Mouse (Mus musculus) lung, adult 2 months (tissue): ENCODE data around the gene Thap4. TPM values are rescaled to one million over a fixed set of nuclear protein-coding genes. Genes with fewer than 3 reads are reported as not detected.
A peak's percentile ranks its signal among the peaks of the same experiment; 100 is the strongest.

ENCODE experiments used
- DNase-seq: peaks from one replicate; pipeline ENCODE4 v3.0.0; 2022
- H3K4me1 ChIP-seq: fragments of 200-500 bp; 2 replicates; pipeline ENCODE4 v1.6.1; 2011; ENCODE audit warnings: low read length; ENCODE audit not compliant: control insufficient read depth, insufficient read depth
- H3K4me3 ChIP-seq: fragments of 200-500 bp; replicated peaks from 2 replicates; pipeline ENCODE3; 2011; ENCODE audit warnings: low read depth, mild to moderate bottlenecking, control low read depth, low read length; ENCODE audit errors: extremely low read depth
- CTCF ChIP-seq: fragments of 200-500 bp; IDR thresholded peaks from 2 replicates; pipeline ENCODE4 v1.5.1; 2011; ENCODE audit warnings: mild to moderate bottlenecking, low read length, control low read depth; ENCODE audit not compliant: insufficient read depth
- POLR2A ChIP-seq: fragments of 200-500 bp; IDR thresholded peaks from 2 replicates; pipeline ENCODE4 v1.6.1; 2011; ENCODE audit warnings: low read depth, mild to moderate bottlenecking, control low read depth, low read length, borderline replicate concordance; ENCODE audit errors: extremely low read depth
- WGBS: fragments of 180-500 bp; shearing (Covaris S2); methylation state at CpG from one replicate; pipeline ENCODE4 v1.1.7; 2018; 5-methylcytosine and 5-hydroxymethylcytosine counted together
- polyA plus RNA-seq: library from polyadenylated mRNA; depleted of rRNA; stranded (reverse); fragments of >200 nt; gene quantifications from 2 replicates; pipeline ENCODE4 v1.2.3, GENCODE M21; 2012

Gene Thap4
- polyA plus RNA-seq, 1 experiment, result 29.3 TPM

DNA sequence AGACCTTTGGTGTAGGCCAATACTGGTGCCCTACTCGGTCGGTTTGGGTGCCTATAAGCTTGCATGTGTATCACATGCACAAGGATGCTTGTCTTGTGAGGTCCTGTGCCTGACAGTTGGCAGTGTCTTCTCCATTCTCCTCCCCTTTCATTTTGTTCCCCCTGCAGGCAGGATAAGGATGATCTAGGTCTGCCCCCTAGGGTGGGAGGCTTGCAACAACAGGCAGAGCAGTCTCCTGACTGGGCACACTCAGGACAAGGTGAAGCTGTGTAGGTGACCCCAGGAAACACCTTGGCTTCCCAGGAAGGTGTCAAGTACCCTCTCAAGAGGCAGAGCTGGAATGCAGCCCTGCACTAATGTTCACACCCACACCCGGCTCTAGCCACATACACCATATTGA is 27.7 kb downstream of the Thap4 start:
- peak; percentile 67 for DNase-seq
- H3K4me3 ChIP-seq, result no peak overlapping the region
- TF ChIP-seq POLR2A (no peak), CTCF (peak; percentile 96)
- WGBS, result 46% methylated on average over 3 of the region's 3 CpGs
- no peaks in the 10 kb centered on the region; the same call in 1 of the 2 replicates for H3K4me1 ChIP-seq

DNA sequence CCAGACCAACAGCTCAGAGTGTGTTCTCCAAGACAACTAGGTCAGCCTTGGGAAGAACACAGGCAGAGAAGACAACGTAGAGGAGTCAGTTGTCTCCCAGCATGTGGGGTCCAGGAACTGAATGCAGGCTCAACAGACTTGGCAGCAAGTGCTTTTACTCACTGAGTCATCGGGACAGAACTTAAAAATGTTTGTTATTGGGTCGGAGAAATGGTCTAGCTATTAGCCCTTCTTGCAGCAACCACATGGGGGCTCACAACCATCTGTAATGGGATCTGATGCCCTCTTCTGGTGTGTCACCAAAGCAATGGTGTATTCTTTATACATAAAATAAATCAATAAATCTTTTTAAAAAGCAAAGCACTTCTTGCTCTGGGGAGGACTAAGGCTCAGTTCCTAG is 28.5 kb downstream of the Thap4 start:
- no peak for DNase-seq
- Histone ChIP-seq H3K4me3 (no peak overlapping the region), H3K4me1 (no peaks in the 10 kb centered on the region; the same call in 1 of the 2 replicates)
- TF ChIP-seq POLR2A (no peak), CTCF (no peak)
- WGBS, result 48% methylated on average over 3 of the region's 3 CpGs

GRCm38 (mm10) chr1:93725665-93726064 is 29.0 kb downstream of the Thap4 start:
- Histone ChIP-seq H3K4me3 (no peak overlapping the region), H3K4me1 (no peaks in the 10 kb centered on the region; the same call in 1 of the 2 replicates)
- no peak for DNase-seq
- 86% methylated on average over 5 of the region's 5 CpGs for WGBS
- TF ChIP-seq CTCF (no peak), POLR2A (no peak)

DNA sequence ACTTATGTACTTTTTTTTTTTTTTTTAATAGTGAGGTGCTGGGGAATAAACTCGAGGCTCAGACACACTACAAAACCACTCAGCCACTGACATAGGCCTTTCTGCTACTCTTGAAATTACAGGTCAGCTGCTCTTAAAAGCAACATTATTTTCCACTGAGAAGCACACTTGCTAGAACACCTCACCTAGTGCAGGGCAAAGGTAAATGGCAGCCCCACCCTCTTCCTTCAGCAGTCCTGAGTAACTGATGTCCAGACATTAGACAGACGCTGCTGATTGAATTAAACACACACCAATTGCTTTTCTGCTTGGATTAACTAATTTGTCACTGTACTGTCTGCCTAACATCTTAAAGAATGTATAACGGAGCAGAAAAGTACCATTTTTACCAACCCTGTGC is 30.0 kb downstream of the Thap4 start:
- 84% methylated on average over 3 of the region's 3 CpGs for WGBS
- Histone ChIP-seq H3K4me1 (no peaks in the 10 kb centered on the region; the same call in 1 of the 2 replicates), H3K4me3 (no peak overlapping the region)
- DNase-seq, result no peak
- TF ChIP-seq CTCF (no peak), POLR2A (no peak)

DNA sequence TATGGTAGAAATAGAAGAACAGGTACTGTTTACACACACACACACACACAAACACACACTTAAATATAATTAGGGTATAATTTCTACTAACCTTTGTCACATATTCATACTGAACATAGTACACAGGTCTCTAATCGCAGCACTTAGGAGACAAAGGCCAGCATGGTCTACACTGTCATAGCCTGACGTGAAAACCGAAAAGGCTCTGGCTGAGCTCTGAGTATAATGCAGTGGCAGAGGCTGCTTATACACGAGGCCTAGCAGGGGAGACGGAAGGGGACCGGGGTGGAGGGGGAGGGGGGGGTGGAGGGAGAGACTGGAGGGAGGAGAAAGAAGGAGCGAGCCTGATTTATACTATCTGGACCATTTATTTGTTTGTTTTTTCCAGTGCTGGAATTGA is 33.1 kb downstream of the Thap4 start:
- WGBS, result 73% methylated on average over 7 of the region's 7 CpGs
- Histone ChIP-seq H3K4me1 (no peaks in the 10 kb centered on the region), H3K4me3 (no peak overlapping the region)
- no peak for DNase-seq
- no peak for TF ChIP-seq POLR2A
- no peak for TF ChIP-seq CTCF

DNA sequence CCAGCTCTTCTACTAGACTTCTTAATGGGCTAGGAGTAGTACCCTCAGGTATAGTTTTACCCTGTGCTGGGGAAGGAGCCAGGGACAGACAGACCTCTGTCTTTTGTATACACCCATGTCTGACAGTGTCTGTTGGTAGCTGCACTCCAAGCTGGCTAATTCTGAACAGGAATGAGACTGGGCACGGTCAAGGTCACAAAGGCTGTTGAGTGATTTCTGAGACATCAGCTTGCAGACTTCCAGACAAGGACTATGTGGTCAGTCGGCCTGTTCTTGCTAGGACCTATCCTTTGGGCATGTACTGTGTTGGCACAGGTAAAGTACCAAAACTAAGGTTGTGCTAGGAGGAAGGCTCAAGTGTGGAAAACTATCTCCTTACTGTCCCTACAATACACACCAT is 38.5 kb downstream of the Thap4 start:
- Histone ChIP-seq H3K4me3 (no peak overlapping the region), H3K4me1 (no peaks in the 10 kb centered on the region)
- WGBS, result 87% methylated on average over 2 of the region's 2 CpGs
- DNase-seq, result no peak
- TF ChIP-seq CTCF (no peak), POLR2A (no peak)

DNA sequence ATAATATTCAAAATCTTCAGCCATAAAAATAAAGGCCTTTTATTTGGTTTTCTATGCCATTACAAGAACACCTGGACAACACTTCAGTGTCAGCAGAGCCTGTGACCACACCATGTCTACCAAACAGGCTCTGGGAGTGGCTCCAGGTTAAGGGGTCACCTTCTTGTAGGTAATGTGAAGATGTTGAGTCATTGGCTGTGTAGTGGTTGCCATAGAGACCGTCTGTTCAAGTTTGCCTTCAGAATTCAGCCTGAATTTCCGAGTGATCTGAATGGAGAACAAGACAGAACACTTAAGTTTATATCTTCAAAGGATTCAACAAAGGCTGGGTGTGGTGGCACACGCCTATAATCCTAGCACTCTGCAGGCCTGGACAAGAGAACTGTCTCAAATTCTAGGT is 49.3 kb downstream of the Thap4 start:
- 47% methylated on average over 3 of the region's 3 CpGs for whole genome bisulfite sequencing
- Histone ChIP-seq H3K4me1 (peaks cover 3% of the 10 kb centered on the region; the same call in 1 of the 2 replicates), H3K4me3 (no peak overlapping the region)
- TF ChIP-seq POLR2A (no peak), CTCF (no peak)
- DNase-seq, result no peak

GRCm38 (mm10) chr1:93704341-93704740 is 50.3 kb downstream of the Thap4 start:
- no peak for TF ChIP-seq POLR2A
- TF ChIP-seq CTCF, result no peak

DNA sequence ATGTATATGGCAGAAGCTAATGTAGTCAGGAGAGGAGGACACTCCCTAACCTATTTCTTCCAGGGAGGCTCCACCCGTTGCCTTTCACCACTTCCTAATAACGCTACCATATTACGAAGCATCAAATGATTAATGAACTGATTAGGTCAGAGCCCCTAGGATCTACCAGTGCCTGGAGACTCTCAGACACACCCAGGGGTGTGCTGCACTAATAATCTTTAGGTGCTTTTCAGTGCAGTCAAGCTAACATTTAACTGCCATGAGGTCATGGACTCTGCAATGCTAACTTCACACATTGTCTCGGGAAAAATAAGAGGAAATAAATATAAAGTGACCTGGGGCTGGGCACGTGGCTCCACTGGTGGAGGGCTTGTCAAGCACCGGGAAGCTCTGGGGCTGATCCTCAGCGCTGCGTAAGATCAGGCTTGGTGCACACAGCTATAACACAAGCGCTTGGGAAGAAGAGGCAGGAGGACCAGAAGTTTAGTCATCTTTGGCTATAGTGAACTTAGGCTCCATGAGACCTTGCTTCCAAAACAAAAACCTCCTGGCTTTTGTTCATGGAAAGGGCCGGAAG is 51.1 kb downstream of the Thap4 start:
- no peak for DNase-seq
- H3K4me1 ChIP-seq, result peaks cover 3% of the 10 kb centered on the region; the same call in 1 of the 2 replicates
- 82% methylated on average over 10 of the region's 10 CpGs for WGBS
- TF ChIP-seq CTCF (no peak), POLR2A (no peak)
- H3K4me3 ChIP-seq, result no peak overlapping the region

More at GRCm38 (mm10) chr1:93704341-93704740, 50.3 kb downstream of the Thap4 start:
- no peak for DNase-seq
- Histone ChIP-seq H3K4me3 (no peak overlapping the region), H3K4me1 (peaks cover 3% of the 10 kb centered on the region; the same call in 1 of the 2 replicates)
- 88% methylated on average over 9 of the region's 9 CpGs for WGBS

DNA sequence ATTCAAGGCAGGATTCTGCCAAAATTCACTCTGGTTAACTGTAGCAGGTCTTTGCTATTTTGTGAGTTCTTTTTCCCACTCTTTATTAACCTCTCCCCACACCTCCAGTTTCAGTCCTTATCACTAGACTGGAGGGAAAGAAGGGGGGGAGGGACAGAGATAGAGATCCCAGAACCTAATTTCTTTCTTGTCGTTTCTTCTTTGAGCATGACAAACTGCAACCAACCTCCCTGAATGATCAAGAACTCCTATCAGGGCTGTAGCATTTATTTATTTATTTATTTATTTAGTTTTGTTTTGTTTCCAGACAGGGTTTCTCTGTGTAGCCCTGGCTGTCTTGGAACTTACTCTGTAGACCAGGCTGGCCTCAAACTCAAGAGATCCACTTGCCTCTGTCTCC is 52.6 kb downstream of the Thap4 start:
- no peak for TF ChIP-seq CTCF
- no peak for TF ChIP-seq POLR2A
- peaks cover 3% of the 10 kb centered on the region; the same call in 1 of the 2 replicates for H3K4me1 ChIP-seq
- no peak for DNase-seq
- no peak overlapping the region for H3K4me3 ChIP-seq
- 92% methylated on average over 1 of the region's 1 CpGs for WGBS

- H3K4me3 ChIP-seq, result no peak overlapping the region
- TF ChIP-seq CTCF (no peak), POLR2A (no peak)
- 79% methylated on average over 4 of the region's 4 CpGs for WGBS
- DNase-seq, result no peak
- H3K4me1 ChIP-seq, result no peaks in the 10 kb centered on the region; the same call in none of the 2 replicates
Observed at GRCm38 (mm10) chr1:93699159-93699558, 55.5 kb downstream of the Thap4 start.

GRCm38 (mm10) chr1:93697317-93697716 is 57.3 kb downstream of the Thap4 start:
- no peak for TF ChIP-seq CTCF
- no peak for TF ChIP-seq POLR2A
- Histone ChIP-seq H3K4me3 (no peak overlapping the region), H3K4me1 (no peaks in the 10 kb centered on the region; the same call in none of the 2 replicates)
- 40% methylated on average over 3 of the region's 3 CpGs for WGBS
- no peak for DNase-seq
